Mouse (Mus musculus) forebrain, embryonic 13.5 days (tissue): ENCODE results near the gene Sik3. TPM values are rescaled to one million over a fixed set of nuclear protein-coding genes. Genes with fewer than 3 reads are reported as not detected.
"Not testable (repeated sequence)": the region's sequence is repeated elsewhere in the genome, so short reads cannot be mapped to it uniquely, and the experiment has no call there.

Experiments
- ATAC-seq: fragments of 200-750 bp; cut with Nextera tagmentation; 2 replicates; pipeline ENCODE4 v1.8.0; 2017
- H3K27ac ChIP-seq: fragments of 300-500 bp; sonication (generic); 2 replicates; pipeline ENCODE4 v1.5.1; 2015; ENCODE audit warnings: inconsistent platforms, mild to moderate bottlenecking, moderate library complexity
- H3K27me3 ChIP-seq: fragments of 300-500 bp; sonication (generic); 2 replicates; pipeline ENCODE4 v1.6.1; 2015; ENCODE audit warnings: mild to moderate bottlenecking, inconsistent platforms
- H3K36me3 ChIP-seq: fragments of 300-500 bp; sonication (generic); 2 replicates; pipeline ENCODE4 v1.6.1; 2015; ENCODE audit warnings: mild to moderate bottlenecking, inconsistent platforms; ENCODE audit not compliant: poor library complexity, severe bottlenecking
- H3K4me1 ChIP-seq: fragments of 300-500 bp; sonication (generic); 2 replicates; pipeline ENCODE4 v1.6.1; 2015; ENCODE audit warnings: inconsistent platforms
- H3K4me2 ChIP-seq: fragments of 300-500 bp; sonication (generic); 2 replicates; pipeline ENCODE4 v1.6.1; 2015; ENCODE audit warnings: inconsistent platforms, mild to moderate bottlenecking, moderate library complexity
- H3K4me3 ChIP-seq: fragments of 300-500 bp; sonication (generic); 2 replicates; pipeline ENCODE4 v1.5.1; 2015; ENCODE audit warnings: mild to moderate bottlenecking, inconsistent platforms
- H3K9ac ChIP-seq: fragments of 300-500 bp; sonication (generic); 2 replicates; pipeline ENCODE4 v1.6.1; 2015; ENCODE audit warnings: mild to moderate bottlenecking, inconsistent platforms
- H3K9me3 ChIP-seq: fragments of 300-500 bp; sonication (generic); replicated peaks from 2 replicates; pipeline ENCODE4 v1.6.1; 2016; ENCODE audit warnings: inconsistent platforms
- WGBS: fragments of 180-500 bp; shearing (Covaris S2); methylation state at CpG from one replicate; pipeline ENCODE4 v1.1.7; 2015; 5-methylcytosine and 5-hydroxymethylcytosine counted together
- polyA plus RNA-seq: library from polyadenylated mRNA; unstranded; fragments of >200 nt; fragmentation: Nextera tagmentation; extraction: Ambion mirVana; gene quantifications from 2 replicates; pipeline ENCODE4 v1.2.1, GENCODE M21; 2015

The Sik3 gene
- polyA plus RNA-seq, 1 experiment from 2014 or later, result 4.9 TPM

- Histone ChIP-seq H3K4me3 (no peak overlapping the region), H3K4me2 (no peak overlapping the region), H3K27me3 (0 out of 2 replicates have a peak, but pooled peaks cover 2% of the 10 kb centered on the region), H3K4me1 (peaks cover 10% of the 10 kb centered on the region), H3K27ac (no peak overlapping the region), H3K9ac (no peak overlapping the region), H3K9me3 (no peaks in the 10 kb centered on the region), H3K36me3 (no peaks in the 10 kb centered on the region)
- ATAC-seq, result no peak
- 91% methylated on average over 5 of the region's 5 CpGs for WGBS
Measured at GRCm38 (mm10) chr9:46149392-46149791, 136.8 kb downstream of the Sik3 start.

- 77% methylated on average over 7 of the region's 7 CpGs for WGBS
- H3K9ac ChIP-seq, result no peak overlapping the region
- H3K27ac ChIP-seq, result no peak overlapping the region
- no peak overlapping the region for H3K4me2 ChIP-seq
- H3K27me3 ChIP-seq, result 0 out of 2 replicates have a peak, but pooled peaks cover 2% of the 10 kb centered on the region
- no peak overlapping the region for H3K4me3 ChIP-seq
- no peaks in the 10 kb centered on the region for H3K36me3 ChIP-seq
- peaks cover 10% of the 10 kb centered on the region for H3K4me1 ChIP-seq
- no peaks in the 10 kb centered on the region for H3K9me3 ChIP-seq
- ATAC-seq, result no peak
Measured at GRCm38 (mm10) chr9:46150116-46150515, 137.5 kb downstream of the Sik3 start.

- WGBS, result 75% methylated on average over 2 of the region's 2 CpGs
Measured at GRCm38 (mm10) chr9:46150890-46151703, 138.5 kb downstream of the Sik3 start.

GRCm38 (mm10) chr9:46151704-46152040 is 139.1 kb downstream of the Sik3 start:
- 80% methylated on average over 6 of the region's 6 CpGs for WGBS
- Histone ChIP-seq H3K9ac (no peak overlapping the region), H3K4me1 (peaks cover 10% of the 10 kb centered on the region), H3K4me3 (no peak overlapping the region), H3K27me3 (0 out of 2 replicates have a peak, but pooled peaks cover 2% of the 10 kb centered on the region), H3K4me2 (no peak overlapping the region), H3K27ac (no peak overlapping the region), H3K36me3 (no peaks in the 10 kb centered on the region), H3K9me3 (no peaks in the 10 kb centered on the region)
- no peak for ATAC-seq

More at GRCm38 (mm10) chr9:46150890-46151703, 138.5 kb downstream of the Sik3 start:
- Histone ChIP-seq H3K9me3 (no peaks in the 10 kb centered on the region), H3K27me3 (0 out of 2 replicates have a peak, but pooled peaks cover 2% of the 10 kb centered on the region), H3K27ac (no peak overlapping the region), H3K4me2 (no peak overlapping the region), H3K4me1 (peaks cover 10% of the 10 kb centered on the region), H3K36me3 (no peaks in the 10 kb centered on the region), H3K4me3 (no peak overlapping the region), H3K9ac (no peak overlapping the region)
- no peak for ATAC-seq

- ATAC-seq, result no peak
- Histone ChIP-seq H3K27ac (no peak overlapping the region), H3K9me3 (no peaks in the 10 kb centered on the region), H3K27me3 (0 out of 2 replicates have a peak, but pooled peaks cover 2% of the 10 kb centered on the region), H3K4me3 (no peak overlapping the region), H3K4me2 (no peak overlapping the region), H3K9ac (no peak overlapping the region), H3K4me1 (peaks cover 10% of the 10 kb centered on the region), H3K36me3 (peaks cover 2% of the 10 kb centered on the region; the same call in 1 of the 2 replicates)
- WGBS, result 45% methylated on average over 8 of the region's 8 CpGs
Measured at GRCm38 (mm10) chr9:46152067-46153015, 139.7 kb downstream of the Sik3 start.

- H3K9ac ChIP-seq, result no peak overlapping the region
- no peak overlapping the region for H3K4me2 ChIP-seq
- H3K27me3 ChIP-seq, result 0 out of 2 replicates have a peak, but pooled peaks cover 2% of the 10 kb centered on the region
- no peak for ATAC-seq
- H3K27ac ChIP-seq, result no peak overlapping the region
- WGBS, result 86% methylated on average over 2 of the region's 2 CpGs
- no peaks in the 10 kb centered on the region for H3K9me3 ChIP-seq
- peaks cover 10% of the 10 kb centered on the region for H3K4me1 ChIP-seq
- H3K36me3 ChIP-seq, result peaks cover 3% of the 10 kb centered on the region; the same call in 1 of the 2 replicates
- H3K4me3 ChIP-seq, result no peak overlapping the region
Measured at GRCm38 (mm10) chr9:46154469-46154868, 141.8 kb downstream of the Sik3 start.

GRCm38 (mm10) chr9:46155026-46155425 is 142.4 kb downstream of the Sik3 start:
- H3K4me3 ChIP-seq, result no peak overlapping the region

GRCm38 (mm10) chr9:46155818-46156217 is 143.2 kb downstream of the Sik3 start:
- not testable (repeated sequence) for H3K36me3 ChIP-seq, ATAC-seq, H3K4me1 ChIP-seq, H3K4me2 ChIP-seq, H3K27me3 ChIP-seq, H3K9ac ChIP-seq, H3K9me3 ChIP-seq, H3K4me3 ChIP-seq, H3K27ac ChIP-seq
- WGBS, result 96% methylated on average over 8 of the region's 8 CpGs

More at GRCm38 (mm10) chr9:46155026-46155425, 142.4 kb downstream of the Sik3 start:
- Histone ChIP-seq H3K9me3 (no peaks in the 10 kb centered on the region), H3K4me2 (no peak overlapping the region), H3K36me3 (peaks cover 3% of the 10 kb centered on the region; the same call in 1 of the 2 replicates), H3K4me1 (peaks cover 10% of the 10 kb centered on the region), H3K27me3 (0 out of 2 replicates have a peak, but pooled peaks cover 2% of the 10 kb centered on the region), H3K27ac (no peak overlapping the region), H3K9ac (no peak overlapping the region)
- no peak for ATAC-seq
- WGBS, result 82% methylated on average over 4 of the region's 4 CpGs

- ATAC-seq, result no peak
- 38% methylated on average over 4 of the region's 4 CpGs for WGBS
- H3K9me3 ChIP-seq, result no peaks in the 10 kb centered on the region
- H3K36me3 ChIP-seq, result peaks cover 3% of the 10 kb centered on the region; the same call in 1 of the 2 replicates
- H3K4me1 ChIP-seq, result peaks cover 8% of the 10 kb centered on the region
- no peak overlapping the region for H3K4me2 ChIP-seq
- H3K27ac ChIP-seq, result no peak overlapping the region
- no peaks in the 10 kb centered on the region for H3K27me3 ChIP-seq
- no peak overlapping the region for H3K9ac ChIP-seq
- H3K4me3 ChIP-seq, result no peak overlapping the region
Measured at GRCm38 (mm10) chr9:46156711-46157110, 144.1 kb downstream of the Sik3 start.

GRCm38 (mm10) chr9:46158273-46158813 is 145.7 kb downstream of the Sik3 start:
- no peaks in the 10 kb centered on the region for H3K27me3 ChIP-seq
- H3K27ac ChIP-seq, result no peak overlapping the region
- ATAC-seq, result no peak
- H3K4me1 ChIP-seq, result no peaks in the 10 kb centered on the region
- no peaks in the 10 kb centered on the region for H3K9me3 ChIP-seq
- peaks cover 3% of the 10 kb centered on the region; the same call in 1 of the 2 replicates for H3K36me3 ChIP-seq
- H3K4me3 ChIP-seq, result no peak overlapping the region
- no peak overlapping the region for H3K4me2 ChIP-seq
- 69% methylated on average over 4 of the region's 4 CpGs for WGBS
- no peak overlapping the region for H3K9ac ChIP-seq

GRCm38 (mm10) chr9:46163430-46163829 is 150.8 kb downstream of the Sik3 start:
- Histone ChIP-seq H3K4me2 (no peak overlapping the region), H3K4me3 (no peak overlapping the region), H3K4me1 (no peaks in the 10 kb centered on the region), H3K9me3 (no peaks in the 10 kb centered on the region), H3K36me3 (no peaks in the 10 kb centered on the region), H3K27ac (no peak overlapping the region), H3K9ac (no peak overlapping the region), H3K27me3 (no peaks in the 10 kb centered on the region)
- no peak for ATAC-seq
- 88% methylated on average over 8 of the region's 8 CpGs for WGBS
